Mouse (Mus musculus) CH12.LX (cell line): ENCODE measurements around the gene Tmem43.

Experiments used
- CHD2 ChIP-seq: IDR thresholded peaks from 2 replicates; pipeline ENCODE4 v1.6.1; 2011; ENCODE audit warnings: low read length, improper control_type of control experiment
- CTCF ChIP-seq, 2 experiments: IDR thresholded peaks in 1 of 2; conservative IDR thresholded peaks in 1 of 2; 2 replicates each; pipeline ENCODE4 v1.5.1; 2011 to 2012; ENCODE audit warnings: low read depth in 2 of 2, low read length in 2 of 2, improper control_type of control experiment in 1 of 2, inconsistent platforms in 1 of 2, mild to moderate bottlenecking in 1 of 2, moderate library complexity in 1 of 2
- E2F4 ChIP-seq: IDR thresholded peaks from 2 replicates; pipeline ENCODE4 v1.6.1; 2011; ENCODE audit warnings: low read depth, low read length, improper control_type of control experiment; ENCODE audit not compliant: insufficient replicate concordance
- EP300 ChIP-seq: IDR thresholded peaks from 2 replicates; pipeline ENCODE4 v1.6.1; 2011; ENCODE audit warnings: low read length, improper control_type of control experiment
- GABPA ChIP-seq: IDR thresholded peaks from 2 replicates; pipeline ENCODE4 v1.6.1; 2012; ENCODE audit warnings: low read depth, low read length, improper control_type of control experiment, inconsistent platforms; ENCODE audit not compliant: insufficient replicate concordance
- MAFK ChIP-seq: IDR thresholded peaks from 2 replicates; pipeline ENCODE4 v1.6.1; 2011; ENCODE audit warnings: low read length, improper control_type of control experiment; ENCODE audit not compliant: insufficient replicate concordance
- MAX ChIP-seq: IDR thresholded peaks from 2 replicates; pipeline ENCODE4 v1.6.1; 2011; ENCODE audit warnings: low read length, improper control_type of control experiment
- MXI1 ChIP-seq: IDR thresholded peaks from 2 replicates; pipeline ENCODE4 v1.6.1; 2011; ENCODE audit warnings: mild to moderate bottlenecking, low read depth, low read length, improper control_type of control experiment
- POLR2A ChIP-seq: IDR thresholded peaks from 2 replicates; pipeline ENCODE4 v1.6.1; 2011; ENCODE audit warnings: low read depth, mild to moderate bottlenecking, improper control_type of control experiment, low read length
- RAD21 ChIP-seq: IDR thresholded peaks from 2 replicates; pipeline ENCODE4 v1.6.1; 2011; ENCODE audit warnings: low read depth, mild to moderate bottlenecking, low read length, improper control_type of control experiment, moderate library complexity
- SMC3 ChIP-seq: IDR thresholded peaks from 2 replicates; pipeline ENCODE4 v1.6.1; 2011; ENCODE audit warnings: low read depth, low read length, improper control_type of control experiment
- USF1 ChIP-seq: IDR thresholded peaks from 2 replicates; pipeline ENCODE4 v1.6.1; 2014; ENCODE audit warnings: low read depth, mild to moderate bottlenecking, inconsistent platforms, low read length, improper control_type of control experiment
- ZC3H11A ChIP-seq: IDR thresholded peaks from 2 replicates; pipeline ENCODE4 v1.6.1; 2012; ENCODE audit warnings: low read depth, mild to moderate bottlenecking, inconsistent platforms, low read length, improper control_type of control experiment

DNA sequence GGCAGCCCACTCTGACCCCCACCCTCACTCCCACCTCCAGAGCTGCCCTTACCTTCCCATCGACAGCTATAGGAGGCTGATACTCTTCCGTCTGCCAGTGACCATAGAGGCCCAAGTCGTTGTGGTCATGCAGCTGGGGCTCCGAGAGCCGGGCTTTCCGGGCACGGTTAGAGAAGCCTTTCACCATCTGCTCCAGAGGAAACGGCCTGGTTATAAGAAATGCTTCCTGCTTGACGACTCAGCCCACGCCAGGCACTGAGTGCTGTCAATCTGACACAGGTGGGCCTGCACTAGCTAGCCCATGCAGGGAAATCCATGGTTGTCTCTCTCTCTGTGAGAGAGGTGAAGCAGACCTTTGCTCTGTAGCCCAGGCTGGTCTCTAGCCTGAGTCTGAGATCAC, 19.6 kb downstream of the Tmem43 start:
- TF ChIP-seq SMC3 (no peak), EP300 (no peak), CTCF (conservative IDR thresholded peaks at IDR 0.05 in 1 of 2, IDR thresholded peaks at IDR 0.05 in 1 of 2; ENCODE audit: low read depth in 2 of 2, low read length in 2 of 2) (no peak), MAX (no peak), MAFK (no peak), POLR2A (no peak), RAD21 (no peak), ZC3H11A (no peak), CHD2 (no peak), E2F4 (no peak), USF1 (no peak), GABPA (no peak), MXI1 (no peak)
